Mouse (Mus musculus): Measurements from ENCODE around the gene Slc26a6. TPM values are rescaled to one million over a fixed set of nuclear protein-coding genes. Genes with fewer than 3 reads are reported as not detected.

The Slc26a6 gene
- polyA plus RNA-seq, 1 experiment: not detected

GRCm38 (mm10) chr9:108831637-108832036 is 21.4 kb upstream of the Slc26a6 start:
- H3K4me1 ChIP-seq (ENCODE audit: control insufficient read depth, insufficient read depth, low read length): peaks cover 43% of the 10 kb centered on the region
- no peak overlapping the region for H3K27ac ChIP-seq (ENCODE audit: insufficient read depth, low read depth, low read length)
- 32% methylated on average over 23 of the region's 23 CpGs for WGBS
- TF ChIP-seq POLR2A (IDR thresholded peaks at IDR 0.05; ENCODE audit: insufficient read depth, low read depth, low read length) (no peak), CTCF (IDR thresholded peaks at IDR 0.05; ENCODE audit: insufficient read depth, low read depth, low read length) (no peak)
- peak overlapping the region; percentile 9; the same call in 1 of the 2 replicates for H3K4me3 ChIP-seq (ENCODE audit: insufficient read depth, low read depth, low read length)

GRCm38 (mm10) chr9:108832390-108833108 is 20.5 kb upstream of the Slc26a6 start:
- no peak overlapping the region for H3K27ac ChIP-seq (ENCODE audit: insufficient read depth, low read depth, low read length)
- TF ChIP-seq POLR2A (IDR thresholded peaks at IDR 0.05; ENCODE audit: insufficient read depth, low read depth, low read length) (no peak), CTCF (IDR thresholded peaks at IDR 0.05; ENCODE audit: insufficient read depth, low read depth, low read length) (no peak)
- 23% methylated on average over 46 of the region's 46 CpGs for WGBS
- peaks cover 37% of the 10 kb centered on the region for H3K4me1 ChIP-seq (ENCODE audit: control insufficient read depth, insufficient read depth, low read length)
- H3K4me3 ChIP-seq (ENCODE audit: insufficient read depth, low read depth, low read length): peak overlapping the region; percentile 9

- Histone ChIP-seq H3K4me3 (ENCODE audit: insufficient read depth, low read depth, low read length) (no peak overlapping the region), H3K4me1 (ENCODE audit: control insufficient read depth, insufficient read depth, low read length) (0 out of 2 replicates have a peak, but pooled peaks cover under 1% of the 10 kb centered on the region), H3K27ac (ENCODE audit: insufficient read depth, low read depth, low read length) (no peak overlapping the region)
- no peak for TF ChIP-seq POLR2A (IDR thresholded peaks at IDR 0.05; ENCODE audit: insufficient read depth, low read depth, low read length)
- TF ChIP-seq CTCF (IDR thresholded peaks at IDR 0.05; ENCODE audit: insufficient read depth, low read depth, low read length): no peak
- WGBS: 23% methylated on average over 14 of the region's 14 CpGs
Measured at GRCm38 (mm10) chr9:108842989-108843388, 10.1 kb upstream of the Slc26a6 start.

GRCm38 (mm10) chr9:108845390-108845789 is 7.7 kb upstream of the Slc26a6 start:
- Histone ChIP-seq H3K4me3 (ENCODE audit: insufficient read depth, low read depth, low read length) (no peak overlapping the region), H3K27ac (ENCODE audit: insufficient read depth, low read depth, low read length) (no peak overlapping the region), H3K4me1 (ENCODE audit: control insufficient read depth, insufficient read depth, low read length) (no peaks in the 10 kb centered on the region)
- WGBS: 84% methylated on average over 5 of the region's 5 CpGs
- no peak for TF ChIP-seq CTCF (IDR thresholded peaks at IDR 0.05; ENCODE audit: insufficient read depth, low read depth, low read length)
- no peak for TF ChIP-seq POLR2A (IDR thresholded peaks at IDR 0.05; ENCODE audit: insufficient read depth, low read depth, low read length)

GRCm38 (mm10) chr9:108847374-108847773 is 5.7 kb upstream of the Slc26a6 start:
- Histone ChIP-seq H3K4me3 (ENCODE audit: insufficient read depth, low read depth, low read length) (no peak overlapping the region), H3K27ac (ENCODE audit: insufficient read depth, low read depth, low read length) (no peak overlapping the region), H3K4me1 (ENCODE audit: control insufficient read depth, insufficient read depth, low read length) (peaks cover 14% of the 10 kb centered on the region)
- WGBS: 77% methylated on average over 4 of the region's 4 CpGs
- TF ChIP-seq CTCF (IDR thresholded peaks at IDR 0.05; ENCODE audit: insufficient read depth, low read depth, low read length) (no peak), POLR2A (IDR thresholded peaks at IDR 0.05; ENCODE audit: insufficient read depth, low read depth, low read length) (no peak)

- TF ChIP-seq CTCF (IDR thresholded peaks at IDR 0.05; ENCODE audit: insufficient read depth, low read depth, low read length) (no peak), POLR2A (IDR thresholded peaks at IDR 0.05; ENCODE audit: insufficient read depth, low read depth, low read length) (no peak)
- no peak overlapping the region for H3K27ac ChIP-seq (ENCODE audit: insufficient read depth, low read depth, low read length)
- 84% methylated on average over 17 of the region's 17 CpGs for WGBS
- peaks cover 22% of the 10 kb centered on the region for H3K4me1 ChIP-seq (ENCODE audit: control insufficient read depth, insufficient read depth, low read length)
- no peak overlapping the region for H3K4me3 ChIP-seq (ENCODE audit: insufficient read depth, low read depth, low read length)
Measured at GRCm38 (mm10) chr9:108848419-108848818, 4.7 kb upstream of the Slc26a6 start.

GRCm38 (mm10) chr9:108853635-108854240 is 655 bp downstream of the Slc26a6 start:
- Histone ChIP-seq H3K4me3 (ENCODE audit: insufficient read depth, low read depth, low read length) (peak overlapping the region; percentile 96), H3K4me1 (ENCODE audit: control insufficient read depth, insufficient read depth, low read length) (peaks cover 34% of the 10 kb centered on the region), H3K27ac (ENCODE audit: insufficient read depth, low read depth, low read length) (peak overlapping the region; percentile 61)
- TF ChIP-seq POLR2A (IDR thresholded peaks at IDR 0.05; ENCODE audit: insufficient read depth, low read depth, low read length): 0 out of 2 replicates have a peak, but pooled peaks have one; percentile 9
- peak; percentile 58; the same call in 1 of the 2 replicates for TF ChIP-seq CTCF (IDR thresholded peaks at IDR 0.05; ENCODE audit: insufficient read depth, low read depth, low read length)
- WGBS: 1% methylated on average over 25 of the region's 25 CpGs

GRCm38 (mm10) chr9:108854241-108854696 is 1.2 kb downstream of the Slc26a6 start:
- under 1% methylated on average over 28 of the region's 28 CpGs for WGBS

GRCm38 (mm10) chr9:108855335-108855734 is 2.3 kb downstream of the Slc26a6 start:
- H3K27ac ChIP-seq (ENCODE audit: insufficient read depth, low read depth, low read length): no peak overlapping the region
- WGBS: 68% methylated on average over 5 of the region's 5 CpGs
- no peak overlapping the region for H3K4me3 ChIP-seq (ENCODE audit: insufficient read depth, low read depth, low read length)
- peaks cover 34% of the 10 kb centered on the region for H3K4me1 ChIP-seq (ENCODE audit: control insufficient read depth, insufficient read depth, low read length)
- no peak for TF ChIP-seq POLR2A (IDR thresholded peaks at IDR 0.05; ENCODE audit: insufficient read depth, low read depth, low read length)
- no peak for TF ChIP-seq CTCF (IDR thresholded peaks at IDR 0.05; ENCODE audit: insufficient read depth, low read depth, low read length)

More at GRCm38 (mm10) chr9:108854241-108854696, 1.2 kb downstream of the Slc26a6 start:
- Histone ChIP-seq H3K4me3 (ENCODE audit: insufficient read depth, low read depth, low read length) (peak overlapping the region; percentile 96), H3K27ac (ENCODE audit: insufficient read depth, low read depth, low read length) (peak overlapping the region; percentile 58; the same call in 1 of the 2 replicates), H3K4me1 (ENCODE audit: control insufficient read depth, insufficient read depth, low read length) (peaks cover 34% of the 10 kb centered on the region)
- TF ChIP-seq POLR2A (IDR thresholded peaks at IDR 0.05; ENCODE audit: insufficient read depth, low read depth, low read length): peak; percentile 47
- TF ChIP-seq CTCF (IDR thresholded peaks at IDR 0.05; ENCODE audit: insufficient read depth, low read depth, low read length): no peak
